Mouse (Mus musculus): Measurements from ENCODE around the gene Dhx16.

- no peak for TF ChIP-seq CTCF (conservative IDR thresholded peaks at IDR 0.05; ENCODE audit: insufficient read depth, insufficient read length, low read depth, low read length)
- TF ChIP-seq POLR2A (IDR thresholded peaks at IDR 0.05; ENCODE audit: low read depth, low read length), result no peak
Measured at GRCm38 (mm10) chr17:35865481-35866280, 13.9 kb upstream of the Dhx16 start, which contains the start of gene Ppp1r18.
